Mouse (Mus musculus) liver, embryonic 15.5 days (tissue): ENCODE results near the gene Aldh3a2. TPM values are rescaled to one million over a fixed set of nuclear protein-coding genes. Genes with fewer than 3 reads are reported as not detected.
"Not testable (repeated sequence)": the region's sequence is repeated elsewhere in the genome, so short reads cannot be mapped to it uniquely, and the experiment has no call there.

Source experiments
- ATAC-seq: fragments of 200-750 bp; cut with Nextera tagmentation; 2 replicates; pipeline ENCODE4 v1.8.0; 2017; ENCODE audit warnings: moderate number of reproducible peaks, mild to moderate bottlenecking, moderate library complexity; ENCODE audit not compliant: insufficient read depth
- H3K27ac ChIP-seq: fragments of 300-500 bp; sonication (generic); replicated peaks from 2 replicates; pipeline ENCODE4 v1.5.1; 2015; ENCODE audit warnings: mild to moderate bottlenecking, inconsistent platforms
- H3K27me3 ChIP-seq: fragments of 300-500 bp; sonication (generic); 2 replicates; pipeline ENCODE4 v1.6.1; 2015; ENCODE audit warnings: mild to moderate bottlenecking, inconsistent platforms
- H3K36me3 ChIP-seq: fragments of 300-500 bp; sonication (generic); replicated peaks from 2 replicates; pipeline ENCODE4 v1.6.1; 2015; ENCODE audit warnings: moderate library complexity, mild to moderate bottlenecking, inconsistent platforms
- H3K4me1 ChIP-seq: fragments of 300-500 bp; sonication (generic); replicated peaks from 2 replicates; pipeline ENCODE4 v1.6.1; 2015; ENCODE audit warnings: inconsistent platforms
- H3K4me2 ChIP-seq: fragments of 300-500 bp; sonication (generic); 2 replicates; pipeline ENCODE4 v1.6.1; 2015; ENCODE audit warnings: moderate library complexity, mild to moderate bottlenecking, inconsistent platforms
- H3K4me3 ChIP-seq: fragments of 300-500 bp; sonication (generic); replicated peaks from 2 replicates; pipeline ENCODE4 v1.5.1; 2015; ENCODE audit warnings: mild to moderate bottlenecking, inconsistent platforms
- H3K9ac ChIP-seq: fragments of 300-500 bp; sonication (generic); 2 replicates; pipeline ENCODE4 v1.6.1; 2015; ENCODE audit warnings: moderate library complexity, mild to moderate bottlenecking, inconsistent platforms
- H3K9me3 ChIP-seq: fragments of 300-500 bp; sonication (generic); replicated peaks from 2 replicates; pipeline ENCODE4 v1.6.1; 2016; ENCODE audit warnings: inconsistent platforms
- WGBS: fragments of 180-500 bp; shearing (Covaris S2); methylation state at CpG from one replicate; pipeline ENCODE4 v1.1.7; 2015; ENCODE audit warnings: mixed read lengths; ENCODE audit not compliant: insufficient replicate concordance; 5-methylcytosine and 5-hydroxymethylcytosine counted together
- polyA plus RNA-seq: library from polyadenylated mRNA; unstranded; fragments of >200 nt; fragmentation: Nextera tagmentation; extraction: Ambion mirVana; gene quantifications from 2 replicates; pipeline ENCODE4 v1.2.1, GENCODE M21; 2015

Aldh3a2 gene
- 32.4 and 33.0 TPM in 2 replicates for polyA plus RNA-seq

GRCm38 (mm10) chr11:61266551-61267533, at the start of gene Aldh3a2:
Gene Aldh3a2, minus strand, starts transcription at chr11:61267464.
- Histone ChIP-seq H3K36me3 (peaks cover 13% of the 10 kb centered on the region), H3K27ac (peak within 1 kb of the TSS; percentile 93), H3K4me3 (peak within 1 kb of the TSS; percentile 80), H3K27me3 (no peaks in the 10 kb centered on the region), H3K4me1 (peaks cover 37% of the 10 kb centered on the region), H3K9me3 (no peaks in the 10 kb centered on the region), H3K9ac (peak within 1 kb of the TSS; percentile 79), H3K4me2 (peak within 1 kb of the TSS; percentile 96)
- ATAC-seq: peak; percentile 94
- WGBS: under 1% methylated on average over 58 of the region's 58 CpGs

GRCm38 (mm10) chr11:61316864-61317263, 49.6 kb upstream of the Aldh3a2 start:
- Histone ChIP-seq H3K4me3 (no peak overlapping the region), H3K36me3 (no peaks in the 10 kb centered on the region), H3K27me3 (no peaks in the 10 kb centered on the region), H3K27ac (no peak overlapping the region), H3K4me1 (peaks cover 12% of the 10 kb centered on the region), H3K9ac (no peak overlapping the region), H3K9me3 (no peaks in the 10 kb centered on the region), H3K4me2 (no peak overlapping the region)
- 48% methylated on average over 2 of the region's 2 CpGs for WGBS
- no peak for ATAC-seq

- Histone ChIP-seq H3K9ac (no peak overlapping the region), H3K4me2 (peak overlapping the region; percentile 36; the same call in 1 of the 2 replicates), H3K36me3 (no peaks in the 10 kb centered on the region), H3K27me3 (no peaks in the 10 kb centered on the region), H3K4me1 (peaks cover 17% of the 10 kb centered on the region), H3K9me3 (no peaks in the 10 kb centered on the region), H3K4me3 (no peak overlapping the region), H3K27ac (no peak overlapping the region)
- WGBS: 45% methylated on average over 7 of the region's 7 CpGs
- no peak for ATAC-seq
Measured at GRCm38 (mm10) chr11:61310321-61310720, 43.1 kb upstream of the Aldh3a2 start.

GRCm38 (mm10) chr11:61309831-61310230, 42.6 kb upstream of the Aldh3a2 start:
- Histone ChIP-seq H3K4me1 (peaks cover 17% of the 10 kb centered on the region), H3K9ac (no peak overlapping the region), H3K4me2 (no peak overlapping the region), H3K9me3 (no peaks in the 10 kb centered on the region), H3K27ac (no peak overlapping the region), H3K27me3 (no peaks in the 10 kb centered on the region), H3K4me3 (no peak overlapping the region), H3K36me3 (no peaks in the 10 kb centered on the region)
- ATAC-seq: no peak
- 51% methylated on average over 12 of the region's 12 CpGs for WGBS

GRCm38 (mm10) chr11:61307795-61308194, 40.5 kb upstream of the Aldh3a2 start:
- Histone ChIP-seq H3K9me3 (no peaks in the 10 kb centered on the region), H3K4me3 (no peak overlapping the region), H3K4me2 (no peak overlapping the region), H3K36me3 (no peaks in the 10 kb centered on the region), H3K9ac (no peak overlapping the region), H3K27me3 (no peaks in the 10 kb centered on the region), H3K27ac (no peak overlapping the region), H3K4me1 (peaks cover 13% of the 10 kb centered on the region)
- WGBS: 29% methylated on average over 7 of the region's 7 CpGs
- ATAC-seq: no peak

GRCm38 (mm10) chr11:61305377-61305776, 38.1 kb upstream of the Aldh3a2 start:
- H3K27ac ChIP-seq: no peak overlapping the region
- no peaks in the 10 kb centered on the region for H3K36me3 ChIP-seq
- peaks cover 13% of the 10 kb centered on the region for H3K4me1 ChIP-seq
- no peaks in the 10 kb centered on the region for H3K27me3 ChIP-seq
- H3K9ac ChIP-seq: no peak overlapping the region
- no peak overlapping the region for H3K4me3 ChIP-seq
- H3K4me2 ChIP-seq: no peak overlapping the region
- H3K9me3 ChIP-seq: no peaks in the 10 kb centered on the region
- ATAC-seq: no peak
- WGBS: 68% methylated on average over 4 of the region's 4 CpGs

GRCm38 (mm10) chr11:61304535-61304934, 37.3 kb upstream of the Aldh3a2 start:
- peaks cover 16% of the 10 kb centered on the region for H3K4me1 ChIP-seq
- not testable (repeated sequence) for H3K9ac ChIP-seq, H3K27me3 ChIP-seq, H3K36me3 ChIP-seq, H3K4me3 ChIP-seq, H3K27ac ChIP-seq, H3K9me3 ChIP-seq, ATAC-seq, H3K4me2 ChIP-seq
- 82% methylated on average over 6 of the region's 10 CpGs for WGBS

GRCm38 (mm10) chr11:61300716-61301392, 33.6 kb upstream of the Aldh3a2 start:
- H3K4me3 ChIP-seq: peak overlapping the region; percentile 5; the same call in 1 of the 2 replicates
- no peak for ATAC-seq
- H3K4me2 ChIP-seq: peak overlapping the region; percentile 46
- H3K27me3 ChIP-seq: no peaks in the 10 kb centered on the region
- no peaks in the 10 kb centered on the region for H3K36me3 ChIP-seq
- no peaks in the 10 kb centered on the region for H3K9me3 ChIP-seq
- H3K27ac ChIP-seq: no peak overlapping the region
- WGBS: 44% methylated on average over 15 of the region's 16 CpGs
- H3K4me1 ChIP-seq: peaks cover 13% of the 10 kb centered on the region
- H3K9ac ChIP-seq: no peak overlapping the region

- H3K27me3 ChIP-seq: no peaks in the 10 kb centered on the region
- ATAC-seq: no peak
Measured at GRCm38 (mm10) chr11:61300205-61300604, 32.9 kb upstream of the Aldh3a2 start.

GRCm38 (mm10) chr11:61297901-61298300, 30.6 kb upstream of the Aldh3a2 start:
- peaks cover 13% of the 10 kb centered on the region for H3K4me1 ChIP-seq
- WGBS: 50% methylated on average over 2 of the region's 2 CpGs
- no peak overlapping the region for H3K4me3 ChIP-seq
- no peaks in the 10 kb centered on the region for H3K9me3 ChIP-seq
- ATAC-seq: no peak
- H3K9ac ChIP-seq: no peak overlapping the region
- no peak overlapping the region for H3K27ac ChIP-seq
- H3K27me3 ChIP-seq: no peaks in the 10 kb centered on the region
- no peak overlapping the region for H3K4me2 ChIP-seq
- no peaks in the 10 kb centered on the region for H3K36me3 ChIP-seq

More at GRCm38 (mm10) chr11:61300205-61300604, 32.9 kb upstream of the Aldh3a2 start:
- Histone ChIP-seq H3K4me2 (peak overlapping the region; percentile 46), H3K9ac (no peak overlapping the region), H3K4me1 (peaks cover 13% of the 10 kb centered on the region), H3K36me3 (no peaks in the 10 kb centered on the region), H3K27ac (no peak overlapping the region), H3K9me3 (no peaks in the 10 kb centered on the region), H3K4me3 (no peak overlapping the region)
- 31% methylated on average over 3 of the region's 3 CpGs for WGBS

GRCm38 (mm10) chr11:61297326-61297725, 30.1 kb upstream of the Aldh3a2 start:
- H3K27me3 ChIP-seq: no peaks in the 10 kb centered on the region
- 63% methylated on average over 2 of the region's 2 CpGs for whole genome bisulfite sequencing
- no peak overlapping the region for H3K4me3 ChIP-seq
- no peaks in the 10 kb centered on the region for H3K9me3 ChIP-seq
- H3K4me1 ChIP-seq: peaks cover 13% of the 10 kb centered on the region
- no peak overlapping the region for H3K4me2 ChIP-seq
- H3K27ac ChIP-seq: no peak overlapping the region
- no peaks in the 10 kb centered on the region for H3K36me3 ChIP-seq
- ATAC-seq: no peak
- no peak overlapping the region for H3K9ac ChIP-seq
